Mouse (Mus musculus): Measurements from ENCODE around the gene Cd3g.
"Not testable (repeated sequence)": the region's sequence is repeated elsewhere in the genome, so short reads cannot be mapped to it uniquely, and the experiment has no call there.

Cd3g gene

GRCm38 (mm10) chr9:44985721-44986161 is 5.5 kb upstream of the Cd3g start:
- peak; percentile 33 to 49 for DNase-seq (ENCODE audit: low spot score in 2 of 2)

- DNase-seq (ENCODE audit: low spot score in 2 of 2): no peak
Measured at GRCm38 (mm10) chr9:44983001-44983400, 2.8 kb upstream of the Cd3g start.

- DNase-seq (ENCODE audit: low spot score in 2 of 2): no peak
Measured at GRCm38 (mm10) chr9:44982531-44982930, 2.3 kb upstream of the Cd3g start.

- DNase-seq (ENCODE audit: low spot score in 2 of 2): no peak
Measured at GRCm38 (mm10) chr9:44982081-44982480, 1.9 kb upstream of the Cd3g start.

GRCm38 (mm10) chr9:44981676-44982075 is 1.4 kb upstream of the Cd3g start, which contains the start of gene Cd3d:
TSS of gene Cd3d (plus strand) at chr9:44981786.
- peak in 1 of 2 experiments; percentile 11 for DNase-seq (ENCODE audit: low spot score in 2 of 2)

GRCm38 (mm10) chr9:44981104-44981503 is 873 bp upstream of the Cd3g start:
- DNase-seq (ENCODE audit: low spot score in 2 of 2): no peak

GRCm38 (mm10) chr9:44979806-44980205 is 425 bp downstream of the Cd3g start:
- DNase-seq (ENCODE audit: low spot score in 2 of 2): no peak

- DNase-seq (ENCODE audit: low spot score in 2 of 2): no peak
Measured at GRCm38 (mm10) chr9:44977813-44978212, 2.4 kb downstream of the Cd3g start.

GRCm38 (mm10) chr9:44969450-44969849 is 10.8 kb downstream of the Cd3g start:
- DNase-seq (ENCODE audit: low spot score in 2 of 2): no peak

- not testable (repeated sequence) for DNase-seq (ENCODE audit: low spot score in 2 of 2)
Measured at GRCm38 (mm10) chr9:44967763-44968162, 12.5 kb downstream of the Cd3g start.

- DNase-seq (ENCODE audit: low spot score in 2 of 2): peak; percentile 71 to 81
Measured at GRCm38 (mm10) chr9:44966815-44967242, 13.4 kb downstream of the Cd3g start.

- DNase-seq (ENCODE audit: low spot score in 2 of 2): no peak
Measured at GRCm38 (mm10) chr9:44965833-44966466, 14.3 kb downstream of the Cd3g start.

GRCm38 (mm10) chr9:44965126-44965832 is 15.0 kb downstream of the Cd3g start, which contains the start of gene Ube4a:
TSS of gene Ube4a (minus strand) at chr9:44965600.
- peak; percentile 99 to 100 for DNase-seq (ENCODE audit: low spot score in 2 of 2)

GRCm38 (mm10) chr9:44954432-44954831 is 25.8 kb downstream of the Cd3g start:
- DNase-seq (ENCODE audit: low spot score in 2 of 2): peak in 1 of 2 experiments; percentile 14

- no peak for DNase-seq (ENCODE audit: low spot score in 2 of 2)
Measured at GRCm38 (mm10) chr9:44947836-44948235, 32.4 kb downstream of the Cd3g start.

GRCm38 (mm10) chr9:44946185-44946695 is 34.0 kb downstream of the Cd3g start:
- no peak for DNase-seq (ENCODE audit: low spot score in 2 of 2)

- no peak for DNase-seq (ENCODE audit: low spot score in 2 of 2)
Measured at GRCm38 (mm10) chr9:44942421-44942820, 37.8 kb downstream of the Cd3g start.

GRCm38 (mm10) chr9:44941756-44942155 is 38.5 kb downstream of the Cd3g start:
- no peak for DNase-seq (ENCODE audit: low spot score in 2 of 2)

GRCm38 (mm10) chr9:44921543-44921942 is 58.7 kb downstream of the Cd3g start:
- DNase-seq (ENCODE audit: low spot score in 2 of 2): no peak

- no peak for DNase-seq (ENCODE audit: low spot score in 2 of 2)
Measured at GRCm38 (mm10) chr9:44921123-44921468, 59.1 kb downstream of the Cd3g start.

- peak; percentile 81 to 86 for DNase-seq (ENCODE audit: low spot score in 2 of 2)
Measured at GRCm38 (mm10) chr9:44920374-44921122, 59.7 kb downstream of the Cd3g start, which contains the start of gene Atp5l. TSS of gene Atp5l (minus strand) at chr9:44920742.

- no peak for DNase-seq (ENCODE audit: low spot score in 2 of 2)
Measured at GRCm38 (mm10) chr9:44919606-44920005, 60.6 kb downstream of the Cd3g start.

Measured in natural killer cell, adult 2 months (primary cell).